Mouse (Mus musculus) stomach, postnatal 0 days (tissue): Measurements from ENCODE around the gene Fam129b.

ENCODE experiments used
- CTCF ChIP-seq: IDR thresholded peaks from 2 replicates; pipeline ENCODE4 v1.5.1; 2016; ENCODE audit warnings: antibody characterized with exemption, low read depth, mild to moderate bottlenecking, moderate library complexity
- EP300 ChIP-seq: optimal IDR thresholded peaks from 2 replicates; pipeline ENCODE3; 2016; ENCODE audit warnings: antibody characterized with exemption

DNA sequence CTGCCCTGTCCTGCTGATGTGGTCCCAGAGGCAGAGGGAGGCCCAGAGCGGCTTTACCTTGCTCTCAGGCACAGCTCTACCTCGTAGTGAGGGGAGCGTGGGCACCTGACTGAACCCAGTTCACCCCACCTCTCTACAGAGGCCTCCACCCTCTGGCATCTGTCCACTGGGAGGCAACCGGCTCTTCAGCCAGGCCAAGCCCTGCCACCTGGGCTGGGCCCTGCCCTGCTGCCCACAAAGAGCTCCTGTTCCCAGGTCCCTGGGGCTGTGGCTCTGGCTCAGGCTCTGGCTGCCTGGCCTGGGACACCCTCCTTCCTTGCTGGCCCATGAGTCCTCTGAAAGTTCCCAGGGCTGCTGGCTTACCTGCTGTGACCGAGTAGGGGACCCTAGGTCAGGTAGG lies 38.4 kb downstream of the Fam129b start:
- TF ChIP-seq CTCF: no peak
- no peak for TF ChIP-seq EP300
